Mouse (Mus musculus): ENCODE results near the gene Pomgnt2.
"Not testable (repeated sequence)": the region's sequence is repeated elsewhere in the genome, so short reads cannot be mapped to it uniquely, and the experiment has no call there.

Gene Pomgnt2

GRCm38 (mm10) chr9:121997010-121997409, at the start of gene Pomgnt2:
Gene Pomgnt2 (minus strand): TSS chr9:121997110.
- no peak for DNase-seq

- DNase-seq, result no peak
These were observed 42.9 kb upstream of the Pomgnt2 start for GRCm38 (mm10) chr9:122039848-122040247.

GRCm38 (mm10) chr9:122038631-122039030, 41.7 kb upstream of the Pomgnt2 start:
- DNase-seq, result no peak

- DNase-seq, result no peak
These were observed 39.7 kb upstream of the Pomgnt2 start for GRCm38 (mm10) chr9:122036496-122037054.

GRCm38 (mm10) chr9:122035807-122036206, 38.9 kb upstream of the Pomgnt2 start:
- DNase-seq, result no peak

- no peak for DNase-seq
These were observed 38.0 kb upstream of the Pomgnt2 start for GRCm38 (mm10) chr9:122034949-122035348.

GRCm38 (mm10) chr9:122032071-122032470, 35.2 kb upstream of the Pomgnt2 start:
- no peak for DNase-seq

- DNase-seq, result no peak
These were observed 33.8 kb upstream of the Pomgnt2 start for GRCm38 (mm10) chr9:122030706-122031105.

GRCm38 (mm10) chr9:122029765-122030164, 32.9 kb upstream of the Pomgnt2 start:
- no peak for DNase-seq

- DNase-seq, result no peak
These were observed 31.2 kb upstream of the Pomgnt2 start for GRCm38 (mm10) chr9:122027914-122028745.

- DNase-seq, result no peak
These were observed 30.4 kb upstream of the Pomgnt2 start for GRCm38 (mm10) chr9:122027081-122027913.

- no peak for DNase-seq
These were observed 29.1 kb upstream of the Pomgnt2 start for GRCm38 (mm10) chr9:122025855-122026590.

GRCm38 (mm10) chr9:122024419-122024818, 27.5 kb upstream of the Pomgnt2 start:
- no peak for DNase-seq

GRCm38 (mm10) chr9:122023873-122024272, 27.0 kb upstream of the Pomgnt2 start:
- no peak for DNase-seq

GRCm38 (mm10) chr9:122022776-122023175, 25.9 kb upstream of the Pomgnt2 start:
- no peak for DNase-seq

- DNase-seq, result no peak
These were observed 24.7 kb upstream of the Pomgnt2 start for GRCm38 (mm10) chr9:122021581-122021980.

- DNase-seq, result not testable (repeated sequence)
These were observed 24.3 kb upstream of the Pomgnt2 start for GRCm38 (mm10) chr9:122021171-122021570.

- no peak for DNase-seq
These were observed 23.4 kb upstream of the Pomgnt2 start for GRCm38 (mm10) chr9:122020321-122020720.

- DNase-seq, result peak in 1 of 2 experiments; percentile 15
These were observed 22.0 kb upstream of the Pomgnt2 start for GRCm38 (mm10) chr9:122018782-122019395.

- DNase-seq, result no peak
These were observed 21.2 kb upstream of the Pomgnt2 start for GRCm38 (mm10) chr9:122018079-122018478.

GRCm38 (mm10) chr9:122014241-122014667, 17.3 kb upstream of the Pomgnt2 start:
- peak; percentile 78 to 85 for DNase-seq

- DNase-seq, result peak in 1 of 2 experiments; percentile 19
These were observed 16.7 kb upstream of the Pomgnt2 start for GRCm38 (mm10) chr9:122013629-122014028.
